Mouse (Mus musculus) forebrain, embryonic 11.5 days (tissue): ENCODE data around the gene Tspan9. TPM values are rescaled to one million over a fixed set of nuclear protein-coding genes. Genes with fewer than 3 reads are reported as not detected.

Experiments used
- ATAC-seq: fragments of 200-750 bp; cut with Nextera tagmentation; replicated peaks from 2 replicates; pipeline ENCODE4 v1.8.0; 2017; ENCODE audit warnings: moderate TSS enrichment; ENCODE audit not compliant: low FRiP score
- DNase-seq: peaks from one replicate; pipeline ENCODE4 v3.0.0-alpha.2; 2017; ENCODE audit warnings: low spot score
- H3K27ac ChIP-seq: fragments of 300-500 bp; sonication (generic); 2 replicates; pipeline ENCODE4 v1.5.1; 2014; ENCODE audit warnings: low read depth, low read length
- H3K27me3 ChIP-seq: fragments of 300-500 bp; sonication (generic); 2 replicates; pipeline ENCODE4 v1.6.1; 2014; ENCODE audit warnings: mild to moderate bottlenecking, low read length, mixed read lengths; ENCODE audit not compliant: control insufficient read depth, insufficient read depth
- H3K36me3 ChIP-seq: fragments of 300-500 bp; sonication (generic); 2 replicates; pipeline ENCODE4 v1.6.1; 2014; ENCODE audit warnings: mild to moderate bottlenecking, low read length, moderate library complexity, mixed read lengths; ENCODE audit not compliant: control insufficient read depth, insufficient read depth
- H3K4me1 ChIP-seq: fragments of 300-500 bp; sonication (generic); replicated peaks from 2 replicates; pipeline ENCODE4 v1.6.1; 2014; ENCODE audit warnings: low read length, mixed read lengths; ENCODE audit not compliant: control insufficient read depth, insufficient read depth
- H3K4me2 ChIP-seq: fragments of 300-500 bp; sonication (generic); 2 replicates; pipeline ENCODE4 v1.6.1; 2014; ENCODE audit warnings: low read depth, mild to moderate bottlenecking, low read length, moderate library complexity, mixed read lengths; ENCODE audit not compliant: severe bottlenecking
- H3K4me3 ChIP-seq: fragments of 300-500 bp; sonication (generic); 2 replicates; pipeline ENCODE4 v1.5.1; 2014; ENCODE audit warnings: low read depth, low read length
- H3K9ac ChIP-seq: fragments of 300-500 bp; sonication (generic); 2 replicates; pipeline ENCODE4 v1.6.1; 2014; ENCODE audit warnings: low read length
- H3K9me3 ChIP-seq: fragments of 300-500 bp; sonication (generic); 2 replicates; pipeline ENCODE4 v1.6.1; 2016; ENCODE audit warnings: low read length, mixed read lengths; ENCODE audit not compliant: control insufficient read depth
- WGBS: fragments of 180-500 bp; shearing (Covaris S2); extraction: QIAGEN DNeasy Blood & Tissue Kit; methylation state at CpG from one replicate; pipeline ENCODE4 v1.1.7; 2014; 5-methylcytosine and 5-hydroxymethylcytosine counted together
- polyA plus RNA-seq: library from polyadenylated mRNA; unstranded; fragments of >200 nt; fragmentation: Nextera tagmentation; extraction: Ambion mirVana; gene quantifications from 2 replicates; pipeline ENCODE4 v1.2.1, GENCODE M21; 2014

Gene Tspan9
- polyA plus RNA-seq, 1 experiment from 2014 or later: 39.6 TPM

GRCm38 (mm10) chr6:127973553-127973952 lies 169.8 kb downstream of the Tspan9 start:
- Histone ChIP-seq H3K27me3 (no peaks in the 10 kb centered on the region), H3K4me1 (peaks cover 2% of the 10 kb centered on the region; the same call in 1 of the 2 replicates), H3K9ac (no peak overlapping the region), H3K4me3 (no peak overlapping the region), H3K36me3 (no peaks in the 10 kb centered on the region), H3K27ac (no peak overlapping the region), H3K4me2 (no peak overlapping the region), H3K9me3 (no peaks in the 10 kb centered on the region)
- DNase-seq (no peak), ATAC-seq (no peak)
- 33% methylated on average over 6 of the region's 6 CpGs for WGBS

- WGBS: 86% methylated on average over 5 of the region's 5 CpGs
- Histone ChIP-seq H3K4me2 (no peak overlapping the region), H3K4me1 (peaks cover 2% of the 10 kb centered on the region; the same call in 1 of the 2 replicates)
Observed at GRCm38 (mm10) chr6:127971931-127972330, 171.5 kb downstream of the Tspan9 start.

GRCm38 (mm10) chr6:127970848-127971247 lies 172.5 kb downstream of the Tspan9 start:
- Histone ChIP-seq H3K36me3 (no peaks in the 10 kb centered on the region), H3K4me3 (no peak overlapping the region), H3K9ac (no peak overlapping the region), H3K4me2 (no peak overlapping the region), H3K9me3 (no peaks in the 10 kb centered on the region), H3K27ac (no peak overlapping the region), H3K27me3 (no peaks in the 10 kb centered on the region), H3K4me1 (peaks cover 2% of the 10 kb centered on the region; the same call in 1 of the 2 replicates)
- no peak for ATAC-seq
- DNase-seq: no peak
- WGBS: 58% methylated on average over 5 of the region's 5 CpGs

More at GRCm38 (mm10) chr6:127971931-127972330, 171.5 kb downstream of the Tspan9 start:
- Histone ChIP-seq H3K27me3 (no peaks in the 10 kb centered on the region), H3K9ac (no peak overlapping the region), H3K4me3 (no peak overlapping the region), H3K9me3 (no peaks in the 10 kb centered on the region), H3K36me3 (no peaks in the 10 kb centered on the region), H3K27ac (no peak overlapping the region)
- no peak for DNase-seq
- ATAC-seq: no peak

GRCm38 (mm10) chr6:127970120-127970519 lies 173.3 kb downstream of the Tspan9 start:
- Histone ChIP-seq H3K36me3 (no peaks in the 10 kb centered on the region), H3K27ac (no peak overlapping the region), H3K4me3 (no peak overlapping the region), H3K9me3 (no peaks in the 10 kb centered on the region), H3K9ac (no peak overlapping the region), H3K4me2 (no peak overlapping the region), H3K4me1 (peaks cover 2% of the 10 kb centered on the region; the same call in 1 of the 2 replicates), H3K27me3 (no peaks in the 10 kb centered on the region)
- WGBS: 8% methylated on average over 7 of the region's 7 CpGs
- DNase-seq: peak; percentile 88
- 0 out of 2 replicates have a peak, but pooled peaks have one; percentile 43 for ATAC-seq

GRCm38 (mm10) chr6:127969709-127970108 lies 173.7 kb downstream of the Tspan9 start:
- ATAC-seq (no peak), DNase-seq (no peak)
- Histone ChIP-seq H3K9me3 (no peaks in the 10 kb centered on the region), H3K36me3 (no peaks in the 10 kb centered on the region), H3K4me3 (no peak overlapping the region), H3K27ac (no peak overlapping the region), H3K4me2 (no peak overlapping the region), H3K27me3 (no peaks in the 10 kb centered on the region), H3K9ac (no peak overlapping the region), H3K4me1 (peaks cover 2% of the 10 kb centered on the region; the same call in 1 of the 2 replicates)
- 75% methylated on average over 7 of the region's 7 CpGs for WGBS

GRCm38 (mm10) chr6:127965497-127965896 lies 177.9 kb downstream of the Tspan9 start:
- Histone ChIP-seq H3K4me3 (no peak overlapping the region), H3K4me1 (no peaks in the 10 kb centered on the region), H3K4me2 (no peak overlapping the region), H3K9me3 (no peaks in the 10 kb centered on the region), H3K27me3 (no peaks in the 10 kb centered on the region), H3K27ac (no peak overlapping the region), H3K36me3 (no peaks in the 10 kb centered on the region), H3K9ac (no peak overlapping the region)
- peak; percentile 63 for DNase-seq
- ATAC-seq: 0 out of 2 replicates have a peak, but pooled peaks have one; percentile 25
- 46% methylated on average over 8 of the region's 8 CpGs for WGBS

- no peaks in the 10 kb centered on the region for H3K36me3 ChIP-seq
- H3K27ac ChIP-seq: no peak overlapping the region
- no peak for DNase-seq
- H3K9ac ChIP-seq: no peak overlapping the region
- H3K27me3 ChIP-seq: no peaks in the 10 kb centered on the region
- no peaks in the 10 kb centered on the region for H3K4me1 ChIP-seq
- no peak overlapping the region for H3K4me3 ChIP-seq
- 83% methylated on average over 1 of the region's 1 CpGs for WGBS
- no peak overlapping the region for H3K4me2 ChIP-seq
- no peak for ATAC-seq
- H3K9me3 ChIP-seq: no peaks in the 10 kb centered on the region
Observed at GRCm38 (mm10) chr6:127960203-127960602, 183.2 kb downstream of the Tspan9 start.

- no peak for ATAC-seq
- no peaks in the 10 kb centered on the region for H3K4me1 ChIP-seq
Observed at GRCm38 (mm10) chr6:127956172-127956571, 187.2 kb downstream of the Tspan9 start.

GRCm38 (mm10) chr6:127953071-127953470 lies 190.3 kb downstream of the Tspan9 start:
- Histone ChIP-seq H3K4me1 (no peaks in the 10 kb centered on the region), H3K9me3 (no peaks in the 10 kb centered on the region), H3K36me3 (no peaks in the 10 kb centered on the region), H3K27ac (no peak overlapping the region), H3K27me3 (no peaks in the 10 kb centered on the region), H3K4me2 (no peak overlapping the region), H3K9ac (no peak overlapping the region), H3K4me3 (no peak overlapping the region)
- DNase-seq (no peak), ATAC-seq (no peak)
- 89% methylated on average over 4 of the region's 4 CpGs for WGBS

More at GRCm38 (mm10) chr6:127956172-127956571, 187.2 kb downstream of the Tspan9 start:
- 89% methylated on average over 5 of the region's 5 CpGs for WGBS
- no peak overlapping the region for H3K9ac ChIP-seq
- H3K27ac ChIP-seq: no peak overlapping the region
- no peak overlapping the region for H3K4me2 ChIP-seq
- no peaks in the 10 kb centered on the region for H3K9me3 ChIP-seq
- no peaks in the 10 kb centered on the region for H3K27me3 ChIP-seq
- no peaks in the 10 kb centered on the region for H3K36me3 ChIP-seq
- no peak for DNase-seq
- no peak overlapping the region for H3K4me3 ChIP-seq
